13 mouse cellular contexts compared by ENCODE assay signal in the genomic region with DNA sequence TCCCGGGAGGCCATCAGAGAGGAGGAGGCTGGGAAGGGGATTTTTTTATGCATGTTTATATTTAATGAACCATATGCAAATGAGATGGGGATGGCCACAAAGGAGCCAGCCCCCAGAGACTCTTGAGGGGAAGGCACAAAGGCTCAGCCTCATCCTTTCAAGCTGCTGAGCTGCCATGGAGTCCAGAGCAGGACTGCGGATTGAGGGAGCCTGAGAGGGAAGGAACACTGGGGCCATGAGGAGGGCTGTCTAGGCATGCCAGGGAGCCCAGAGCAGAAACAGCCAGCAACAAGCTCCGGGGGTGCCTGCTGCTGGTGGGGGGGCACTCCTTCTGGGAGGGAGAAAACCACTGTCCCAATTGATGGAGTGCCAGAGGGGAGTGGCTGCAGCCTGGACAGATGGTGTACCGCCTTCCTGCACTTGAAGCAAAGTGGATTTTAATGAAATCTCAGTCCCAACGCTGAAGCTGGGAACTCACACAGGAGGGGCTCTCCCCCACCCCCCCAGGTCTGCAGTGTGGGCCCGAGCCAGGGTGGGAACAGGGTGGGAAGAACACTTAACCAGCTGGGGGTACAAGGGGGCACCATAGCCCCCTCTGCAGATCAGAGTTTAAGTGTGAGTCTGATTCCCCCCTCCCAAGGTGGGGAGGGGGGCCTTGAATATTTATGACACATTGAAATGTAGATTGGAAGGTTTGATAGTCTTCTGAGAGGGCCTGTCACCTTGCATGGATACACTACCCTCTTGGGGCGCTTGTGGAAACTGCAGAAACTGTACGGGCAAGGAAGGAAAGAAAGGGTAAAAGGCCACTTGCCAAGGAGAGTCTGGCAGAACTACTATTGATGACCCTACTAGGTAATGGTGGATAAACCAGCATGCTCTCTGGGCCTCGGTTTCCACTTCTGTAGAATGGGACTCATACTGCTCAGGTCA. TPM values are rescaled to one million over a fixed set of nuclear protein-coding genes. Genes with fewer than 3 reads are reported as not detected.
DNase-seq lines count a peak whose midpoint lies in the region; ATAC-seq and TF ChIP-seq lines count a peak whose summit lies in the region.
"Had no signal": no experiment of that assay in that cellular context is flagged by ENCODE, and none has a peak within 500 bp of the region (broad histone marks: within the 10 kb centered on the region; RNA-seq: fewer than 3 reads in every experiment).

No protein-coding gene starts in this region.

- 34% methylated on average over 9 of the region's 9 CpGs for WGBS in embryonic facial prominence, embryonic 13.5 days
- 13% methylated on average over 9 of the region's 9 CpGs for WGBS in hindbrain, postnatal 0 days
- 54% methylated on average over 9 of the region's 9 CpGs for WGBS in kidney, adult 2 months

- no peak for TF ChIP-seq POLR2A in kidney, adult 2 months (IDR thresholded peaks at IDR 0.05; ENCODE audit: low read depth, low read length)

- peak; percentile 43 to 50 for DNase-seq in layer of hippocampus, postnatal 10 days (ENCODE audit: low spot score in 2 of 2)
- no peak for DNase-seq in layer of hippocampus, adult 11-12 months (ENCODE audit: low spot score)
- peak; percentile 65 for DNase-seq in hindbrain, postnatal 0 days (ENCODE audit: low spot score)
- peak; percentile 46 for DNase-seq in retina, embryonic 14.5 days (ENCODE audit: low spot score)
- no peak for DNase-seq in lung, postnatal 10 days
- no peak for DNase-seq in kidney, adult 2 months
- no peak for DNase-seq in spleen, postnatal 10 days (ENCODE audit: low spot score in 2 of 2)
- DNase-seq: adrenal gland, adult 8-10 months had no signal

- ATAC-seq in embryonic facial prominence, embryonic 13.5 days (ENCODE audit: insufficient number of reproducible peaks, insufficient read depth, low FRiP score, low TSS enrichment, low read depth), result no peak
- peak; percentile 65 for ATAC-seq in hindbrain, postnatal 0 days
- ATAC-seq: CD4-positive, CD25-positive, alpha-beta regulatory T cell, adult 4 months; intestine, embryonic 16.5 days had no signal

- no peak overlapping the region for H3K4me2 ChIP-seq in embryonic facial prominence, embryonic 13.5 days
- H3K4me2 ChIP-seq in hindbrain, postnatal 0 days (ENCODE audit: low read depth, low read length), result no peak overlapping the region

- H3K9ac ChIP-seq in embryonic facial prominence, embryonic 13.5 days, result peak overlapping the region; percentile 22; the same call in 1 of the 2 replicates
- no peak overlapping the region for H3K9ac ChIP-seq in hindbrain, postnatal 0 days (replicated peaks; ENCODE audit: low read length)

- peak; percentile 60 for TF ChIP-seq CTCF in hindbrain, postnatal 0 days (IDR thresholded peaks at IDR 0.05; ENCODE audit: low read depth)
- TF ChIP-seq CTCF in kidney, adult 2 months (conservative IDR thresholded peaks at IDR 0.05; ENCODE audit: insufficient read depth, insufficient read length, low read depth, low read length), result no peak

- no peaks in the 10 kb centered on the region for H3K27me3 ChIP-seq in embryonic facial prominence, embryonic 13.5 days
- H3K27me3 ChIP-seq in hindbrain, postnatal 0 days (ENCODE audit: insufficient read depth, low read length), result no peaks in the 10 kb centered on the region
- H3K27me3 ChIP-seq in kidney, adult 2 months (replicated peaks; ENCODE audit: control insufficient read depth, insufficient read depth, low read length), result no peaks in the 10 kb centered on the region

- H3K9me3 ChIP-seq in embryonic facial prominence, embryonic 13.5 days, result no peaks in the 10 kb centered on the region
- no peaks in the 10 kb centered on the region for H3K9me3 ChIP-seq in hindbrain, postnatal 0 days (ENCODE audit: low read length)

- peaks cover 50% of the 10 kb centered on the region for H3K4me1 ChIP-seq in embryonic facial prominence, embryonic 13.5 days
- peaks cover 26% of the 10 kb centered on the region for H3K4me1 ChIP-seq in hindbrain, postnatal 0 days (ENCODE audit: insufficient read depth, low read length)
- no peaks in the 10 kb centered on the region for H3K4me1 ChIP-seq in kidney, adult 2 months (ENCODE audit: control insufficient read depth, insufficient read depth, low read length)

- no peak overlapping the region for H3K4me3 ChIP-seq in embryonic facial prominence, embryonic 13.5 days
- H3K4me3 ChIP-seq in hindbrain, postnatal 0 days (ENCODE audit: low read length), result no peak overlapping the region
- H3K4me3 ChIP-seq in kidney, adult 2 months (ENCODE audit: insufficient read depth, low read depth, low read length), result no peak overlapping the region
- H3K4me3 ChIP-seq: megakaryocyte, embryonic 14.5 days had no signal

- H3K36me3 ChIP-seq in embryonic facial prominence, embryonic 13.5 days, result peaks cover 3% of the 10 kb centered on the region; the same call in 1 of the 2 replicates
- H3K36me3 ChIP-seq in hindbrain, postnatal 0 days (ENCODE audit: insufficient read depth, low read length), result no peaks in the 10 kb centered on the region
- H3K36me3 ChIP-seq in kidney, adult 2 months (ENCODE audit: control insufficient read depth, insufficient read depth, low read length), result no peaks in the 10 kb centered on the region

- H3K27ac ChIP-seq in embryonic facial prominence, embryonic 13.5 days, result peak overlapping the region; percentile 41; the same call in 1 of the 2 replicates
- peak overlapping the region; percentile 76 for H3K27ac ChIP-seq in hindbrain, postnatal 0 days
- H3K27ac ChIP-seq in kidney, adult 2 months (ENCODE audit: insufficient read depth, low read depth, low read length), result no peak overlapping the region

RNA-seq across cellular contexts. Expression of a gene that starts 18.9 kb away (rescaled TPM):
- total RNA-seq in layer of hippocampus, postnatal 10 days (2021), result 1 to 10 TPM; 4.5 to 5.6 TPM
- polyA plus RNA-seq in embryonic facial prominence, embryonic 13.5 days (2015; fragmentation: Nextera tagmentation; extraction: Ambion mirVana), result 7.1 and 8.1 TPM in 2 replicates
- total RNA-seq in hindbrain, postnatal 0 days (2014; rRNA removed), result 2.6 and 6.7 TPM in 2 replicates
- 5.9 and 6.3 TPM in 2 replicates for polyA plus RNA-seq in hindbrain, postnatal 0 days (2015; fragmentation: Nextera tagmentation; extraction: Ambion mirVana)
- polyA plus RNA-seq in kidney, adult 2 months (2012; rRNA removed), result 11.0 and 11.9 TPM in 2 replicates

RNA-seq across cellular contexts. Expression of a gene that starts 35.2 kb away (rescaled TPM):
- 1 to 10 TPM; 5.4 to 7.1 TPM for total RNA-seq in layer of hippocampus, postnatal 10 days (2021)
- polyA plus RNA-seq in embryonic facial prominence, embryonic 13.5 days (2015; fragmentation: Nextera tagmentation; extraction: Ambion mirVana), result 2.1 and 3.0 TPM in 2 replicates
- 2.3 and 6.3 TPM in 2 replicates for total RNA-seq in hindbrain, postnatal 0 days (2014; rRNA removed)
- 5.2 and 6.2 TPM in 2 replicates for polyA plus RNA-seq in hindbrain, postnatal 0 days (2015; fragmentation: Nextera tagmentation; extraction: Ambion mirVana)
- polyA plus RNA-seq in kidney, adult 2 months (2012; rRNA removed), result 0.72 and 0.94 TPM in 2 replicates
- total RNA-seq: common myeloid progenitor, adult 5-6 weeks had no signal
- polyA plus RNA-seq: CD4-positive, CD25-positive, alpha-beta regulatory T cell, adult 4 months had no signal

Comparison
In these comparisons a context has a peak if more than half of its experiments do, and no peak if none do; other contexts are left out.
1. DNase-seq: peak in layer of hippocampus, postnatal 10 days (2 of 2), hindbrain, postnatal 0 days (single experiment) and retina, embryonic 14.5 days (single experiment); none in layer of hippocampus, adult 11-12 months (single experiment), lung, postnatal 10 days (single experiment), kidney, adult 2 months (single experiment) and spleen, postnatal 10 days (0 of 2).